Mouse (Mus musculus) liver, embryonic 14.5 days (tissue): ENCODE measurements at regions not wholly inside any gene's neighbourhood (a gene's known extent, or its start where the extent isn't known, plus 50 kb on each side); places are given as distances from the start of the nearest gene placed in this dataset.
A peak's percentile ranks its signal among the peaks of the same experiment; 100 is the strongest.

Experiments used
- ATAC-seq: fragments of 200-750 bp; cut with Nextera tagmentation; 2 replicates; pipeline ENCODE4 v1.8.0; 2017; ENCODE audit warnings: moderate number of reproducible peaks, mild to moderate bottlenecking, moderate library complexity; ENCODE audit not compliant: insufficient read depth
- DNase-seq, 3 experiments: peaks; one replicate each; pipeline ENCODE4 v3.0.0-alpha.2; 2012 to 2013; ENCODE audit warnings: low read depth in 3 of 3, low spot score in 3 of 3
- H3K27ac ChIP-seq: fragments of 300-500 bp; sonication (generic); 2 replicates; pipeline ENCODE4 v1.5.1; 2014; ENCODE audit warnings: moderate library complexity, mild to moderate bottlenecking, control low read depth, inconsistent platforms
- H3K27me3 ChIP-seq: fragments of 300-500 bp; sonication (generic); 2 replicates; pipeline ENCODE4 v1.6.1; 2014; ENCODE audit warnings: mild to moderate bottlenecking, low read length, moderate library complexity; ENCODE audit not compliant: control insufficient read depth, insufficient read depth
- H3K36me3 ChIP-seq: fragments of 300-500 bp; sonication (generic); replicated peaks from 2 replicates; pipeline ENCODE4 v1.6.1; 2014; ENCODE audit warnings: low read depth; ENCODE audit not compliant: control insufficient read depth, insufficient read depth
- H3K4me1 ChIP-seq, 2 experiments: fragments of 200-500 bp in 1 of 2; fragments of 300-500 bp in 1 of 2; sonication (generic) in 1 of 2; replicated peaks; 2 replicates each; pipeline ENCODE4 v1.6.1; 2012 to 2014; ENCODE audit warnings: antibody characterized with exemption in 1 of 2, inconsistent platforms in 1 of 2, low read length in 1 of 2; ENCODE audit not compliant: control insufficient read depth in 2 of 2, insufficient read depth in 2 of 2
- H3K4me2 ChIP-seq: fragments of 300-500 bp; sonication (generic); 2 replicates; pipeline ENCODE4 v1.6.1; 2014; ENCODE audit warnings: low read depth, mild to moderate bottlenecking, control low read depth, moderate library complexity
- H3K4me3 ChIP-seq, 2 experiments: fragments of 200-500 bp in 1 of 2; fragments of 300-500 bp in 1 of 2; sonication (generic) in 1 of 2; 2 replicates each; pipeline ENCODE4 v1.5.1; 2012 to 2014; ENCODE audit warnings: low read depth in 2 of 2, low read length in 2 of 2, mild to moderate bottlenecking in 2 of 2, control low read depth in 1 of 2, inconsistent platforms in 1 of 2, moderate library complexity in 1 of 2; ENCODE audit not compliant: insufficient read depth in 1 of 2
- H3K9ac ChIP-seq: fragments of 300-500 bp; sonication (generic); replicated peaks from 2 replicates; pipeline ENCODE4 v1.6.1; 2014; ENCODE audit warnings: mild to moderate bottlenecking, control low read depth, moderate library complexity
- H3K9me3 ChIP-seq: fragments of 300-500 bp; sonication (generic); 2 replicates; pipeline ENCODE4 v1.6.1; 2016; ENCODE audit warnings: low read length, mixed read lengths; ENCODE audit not compliant: control insufficient read depth
- CTCF ChIP-seq: IDR thresholded peaks from 2 replicates; pipeline ENCODE4 v1.5.1; 2016; ENCODE audit warnings: antibody characterized with exemption, low read depth, control low read depth
- EP300 ChIP-seq: IDR thresholded peaks from 2 replicates; pipeline ENCODE4 v1.6.1; 2016; ENCODE audit warnings: antibody characterized with exemption, low read depth
- WGBS: fragments of 180-500 bp; shearing (Covaris S2); extraction: QIAGEN DNeasy Blood & Tissue Kit; methylation state at CpG from one replicate; pipeline ENCODE4 v1.1.7; 2014; ENCODE audit not compliant: insufficient replicate concordance; 5-methylcytosine and 5-hydroxymethylcytosine counted together

GRCm38 (mm10) chr5:106321426-106321825 is 136.5 kb downstream of the Barhl2 start:
- no peak for ATAC-seq

GRCm38 (mm10) chr5:106321023-106321422 is 136.9 kb downstream of the Barhl2 start:
- no peak for DNase-seq
- no peak overlapping the region for H3K27ac ChIP-seq
- H3K9me3 ChIP-seq, result no peaks in the 10 kb centered on the region
- ATAC-seq, result no peak
- H3K27me3 ChIP-seq, result no peaks in the 10 kb centered on the region
- no peak overlapping the region for H3K4me3 ChIP-seq
- no peak overlapping the region for H3K9ac ChIP-seq
- H3K36me3 ChIP-seq, result no peaks in the 10 kb centered on the region
- no peak overlapping the region for H3K4me2 ChIP-seq
- 59% methylated on average over 3 of the region's 3 CpGs for WGBS
- no peak for TF ChIP-seq CTCF
- peaks cover 0 to 3% of the 10 kb centered on the region in 2 experiments; a peak in 1 of 4 replicates for H3K4me1 ChIP-seq

More at GRCm38 (mm10) chr5:106321426-106321825, 136.5 kb downstream of the Barhl2 start:
- TF ChIP-seq CTCF (no peak), EP300 (no peak)
- H3K27ac ChIP-seq, result no peak overlapping the region
- H3K27me3 ChIP-seq, result no peaks in the 10 kb centered on the region
- no peaks in the 10 kb centered on the region for H3K36me3 ChIP-seq
- H3K9me3 ChIP-seq, result no peaks in the 10 kb centered on the region
- 27% methylated on average over 5 of the region's 5 CpGs for WGBS
- DNase-seq, result peak; percentile 2 to 7 (median 2)
- H3K4me3 ChIP-seq, result no peak overlapping the region
- H3K4me1 ChIP-seq, result peaks cover 0 to 3% of the 10 kb centered on the region in 2 experiments; a peak in 1 of 4 replicates
- H3K4me2 ChIP-seq, result no peak overlapping the region
- no peak overlapping the region for H3K9ac ChIP-seq

GRCm38 (mm10) chr5:106320039-106320438 is 137.9 kb downstream of the Barhl2 start:
- ATAC-seq, result no peak
- Histone ChIP-seq H3K4me1 (peaks cover 0 to 3% of the 10 kb centered on the region in 2 experiments; a peak in 1 of 4 replicates), H3K4me2 (no peak overlapping the region), H3K9me3 (no peaks in the 10 kb centered on the region), H3K4me3 (no peak overlapping the region), H3K36me3 (no peaks in the 10 kb centered on the region), H3K9ac (no peak overlapping the region), H3K27ac (no peak overlapping the region), H3K27me3 (no peaks in the 10 kb centered on the region)
- no peak for DNase-seq
- WGBS, result 36% methylated on average over 6 of the region's 6 CpGs
- TF ChIP-seq EP300 (no peak), CTCF (no peak)

GRCm38 (mm10) chr5:106318246-106318645 is 139.7 kb downstream of the Barhl2 start:
- H3K27me3 ChIP-seq, result no peaks in the 10 kb centered on the region
- DNase-seq (no peak), ATAC-seq (no peak)
- peaks cover 0 to 3% of the 10 kb centered on the region in 2 experiments; a peak in 1 of 4 replicates for H3K4me1 ChIP-seq
- H3K4me2 ChIP-seq, result no peak overlapping the region
- H3K9me3 ChIP-seq, result no peaks in the 10 kb centered on the region
- 63% methylated on average over 6 of the region's 6 CpGs for WGBS
- H3K36me3 ChIP-seq, result no peaks in the 10 kb centered on the region
- H3K27ac ChIP-seq, result no peak overlapping the region
- H3K4me3 ChIP-seq, result no peak overlapping the region
- TF ChIP-seq CTCF (no peak), EP300 (no peak)
- no peak overlapping the region for H3K9ac ChIP-seq

- Histone ChIP-seq H3K36me3 (no peaks in the 10 kb centered on the region), H3K4me3 (no peak overlapping the region), H3K4me1 (no peaks in the 10 kb centered on the region), H3K27ac (no peak overlapping the region), H3K9me3 (no peaks in the 10 kb centered on the region), H3K27me3 (no peaks in the 10 kb centered on the region), H3K4me2 (no peak overlapping the region), H3K9ac (no peak overlapping the region)
- DNase-seq, result no peak
- no peak for ATAC-seq
- TF ChIP-seq EP300, result no peak
- no peak for TF ChIP-seq CTCF
- WGBS, result 58% methylated on average over 6 of the region's 6 CpGs
Observed at GRCm38 (mm10) chr5:106313874-106314273, 144.1 kb downstream of the Barhl2 start.
